1 mouse cellular context compared by ENCODE assay signal in the genomic region with DNA sequence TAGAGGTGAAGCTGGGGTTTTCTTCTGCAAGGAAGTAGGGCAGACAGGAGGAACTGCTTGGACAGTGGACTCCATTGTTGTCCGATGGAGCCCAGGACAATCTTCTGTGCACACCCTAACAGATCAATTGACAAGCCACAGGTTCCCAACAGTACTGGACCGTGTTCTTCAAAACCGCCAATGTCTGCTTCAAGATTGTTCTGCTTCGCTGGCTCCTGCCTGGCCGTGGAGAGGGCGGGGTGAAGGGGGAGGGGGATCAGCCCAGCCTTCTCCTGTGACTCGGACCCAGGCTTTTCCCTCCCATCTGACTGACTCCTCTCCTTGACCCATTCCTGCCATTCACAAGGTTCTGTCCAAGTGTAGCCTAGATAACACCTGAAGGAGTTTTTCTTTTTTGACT.
A peak's percentile ranks its signal among the peaks of the same experiment; 100 is the strongest.
TF ChIP-seq lines count a peak whose summit lies in the region.

No protein-coding gene starts in this region.

TF ChIP-seq in CH12.LX, 34 proteins besides CTCF, POLR2A, EP300 and RAD21:
- no peak for TF ChIP-seq NELFE (IDR thresholded peaks at IDR 0.05; ENCODE audit: low read depth, low read length)
- no peak for TF ChIP-seq ZNF384 (IDR thresholded peaks at IDR 0.05; ENCODE audit: low read depth, low read length)
- peak; percentile 89 for TF ChIP-seq MAZ (IDR thresholded peaks at IDR 0.05; ENCODE audit: low read depth, low read length)
